Mouse (Mus musculus) cerebellum, adult 2 months (tissue): ENCODE measurements around the gene Pars2.

Experiments
- CTCF ChIP-seq: fragments of 200-500 bp; IDR thresholded peaks from 2 replicates; pipeline ENCODE4 v1.5.1; 2011; ENCODE audit warnings: low read depth, mild to moderate bottlenecking, control low read depth, low read length, moderate library complexity, borderline replicate concordance; ENCODE audit not compliant: insufficient read depth
- POLR2A ChIP-seq: fragments of 200-500 bp; IDR thresholded peaks from 2 replicates; pipeline ENCODE4 v1.6.1; 2011; ENCODE audit warnings: low read length, control low read depth, borderline replicate concordance; ENCODE audit not compliant: insufficient read depth

GRCm38 (mm10) chr4:106614180-106614797, 36.6 kb upstream of the Pars2 start:
- TF ChIP-seq POLR2A (no peak), CTCF (peak; percentile 97)
